Mouse (Mus musculus) urinary bladder, adult 18-20 months (tissue): ENCODE measurements around the gene Mak.
A peak's percentile ranks its signal among the peaks of the same experiment; 100 is the strongest.

ENCODE experiments used
- DNase-seq, 2 experiments: peaks; one replicate each; pipeline ENCODE4 v3.0.0; 2022; ENCODE audit warnings: low spot score in 2 of 2, mixed read lengths in 2 of 2

The Mak gene

DNA sequence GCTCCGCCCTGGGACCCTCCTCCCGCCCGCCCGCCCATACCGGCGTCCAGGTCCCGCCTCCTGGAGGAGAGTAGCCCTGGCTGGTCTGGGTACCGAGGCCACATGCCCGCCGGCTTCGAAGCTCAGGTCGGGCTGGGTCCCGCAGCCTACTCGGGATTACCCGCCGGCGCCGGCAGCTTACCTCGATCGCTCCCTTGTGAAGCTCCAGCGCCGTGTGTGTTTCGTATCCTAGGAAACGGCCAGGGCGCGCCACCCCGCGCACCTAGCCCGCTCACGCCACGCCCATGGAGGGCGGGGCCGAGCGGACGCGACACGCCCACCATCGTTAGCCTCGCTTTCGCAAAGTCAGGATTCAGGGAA is at the start of gene Mak:
TSS of gene Mak (minus strand) at position 286 of the 360 bp plus-strand sequence.
- peak; percentile 32 to 57 for DNase-seq

DNA sequence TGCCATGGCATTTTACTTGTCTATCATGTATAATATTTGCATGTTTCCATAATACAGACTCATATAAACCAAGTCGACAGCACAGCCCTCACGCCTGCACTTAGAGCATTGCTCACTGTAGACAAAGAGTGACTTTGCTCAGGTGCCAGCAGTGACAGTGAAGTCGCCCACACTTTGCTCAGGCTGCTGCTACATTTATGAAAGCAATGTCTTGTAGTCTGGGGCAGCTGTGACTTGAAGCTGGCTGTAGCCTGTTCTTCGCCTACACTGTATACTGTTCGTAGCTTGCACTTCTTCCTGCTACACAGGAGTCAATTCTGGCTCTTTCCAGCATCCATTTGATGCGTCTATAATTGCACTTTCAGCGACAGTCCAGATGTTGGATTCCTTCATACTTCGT is 49.6 kb upstream of the Mak start:
- DNase-seq: no peak

GRCm38 (mm10) chr13:41128326-41128725 is 48.8 kb upstream of the Mak start:
- no peak for DNase-seq

GRCm38 (mm10) chr13:41123666-41124225 is 44.2 kb upstream of the Mak start:
- no peak for DNase-seq

- DNase-seq: no peak
These were observed 39.8 kb upstream of the Mak start for GRCm38 (mm10) chr13:41119152-41119945.

DNA sequence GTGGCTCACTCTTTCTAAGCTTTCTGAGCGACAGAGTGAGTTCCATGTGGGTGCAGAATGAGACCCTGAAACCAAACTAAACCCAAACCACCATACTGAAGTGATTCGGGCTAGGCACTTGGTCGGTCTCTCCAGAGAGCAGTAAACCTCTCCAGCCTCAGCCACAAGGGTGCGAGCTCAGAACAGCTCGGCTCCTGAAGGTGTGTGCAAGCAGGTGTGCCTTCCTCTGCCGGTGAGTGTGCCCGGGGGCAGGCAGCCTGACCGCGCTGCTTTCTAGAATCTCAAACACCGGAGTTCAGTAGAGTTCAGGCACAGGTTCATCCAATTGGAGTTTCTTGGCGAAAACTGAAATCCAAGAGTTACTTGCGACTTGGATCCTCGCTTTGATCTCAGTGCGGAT is 34.4 kb upstream of the Mak start, which contains the start of gene Sycp2l:
TSS of gene Sycp2l (plus strand) at position 368 of the 400 bp plus-strand sequence.
- DNase-seq: no peak

DNA sequence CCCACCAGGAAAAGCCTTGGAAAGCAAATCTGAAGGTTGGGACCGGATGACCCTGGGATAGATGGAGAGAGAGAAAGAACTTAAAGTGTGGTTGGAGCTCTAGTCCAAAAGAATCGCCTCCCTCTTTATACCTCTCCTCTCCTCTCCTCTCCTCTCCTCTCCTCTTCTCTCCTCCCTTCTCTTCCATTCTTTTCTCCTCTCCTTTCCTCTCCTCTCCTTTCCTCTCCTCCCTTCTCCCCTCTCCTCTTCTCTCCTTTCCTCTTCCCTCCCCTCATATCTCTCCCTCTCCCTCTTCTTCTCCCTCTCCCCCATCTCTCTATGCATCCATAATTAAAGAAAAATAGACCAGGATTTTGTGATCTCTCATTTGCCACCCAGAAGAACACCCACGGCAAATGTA is 31.4 kb upstream of the Mak start, which contains the start of gene Gcm2:
TSS of gene Gcm2 (minus strand) at position 101 of the 400 bp plus-strand sequence.
- DNase-seq: no peak

GRCm38 (mm10) chr13:41105541-41105940 is 26.0 kb upstream of the Mak start:
- DNase-seq: no peak

DNA sequence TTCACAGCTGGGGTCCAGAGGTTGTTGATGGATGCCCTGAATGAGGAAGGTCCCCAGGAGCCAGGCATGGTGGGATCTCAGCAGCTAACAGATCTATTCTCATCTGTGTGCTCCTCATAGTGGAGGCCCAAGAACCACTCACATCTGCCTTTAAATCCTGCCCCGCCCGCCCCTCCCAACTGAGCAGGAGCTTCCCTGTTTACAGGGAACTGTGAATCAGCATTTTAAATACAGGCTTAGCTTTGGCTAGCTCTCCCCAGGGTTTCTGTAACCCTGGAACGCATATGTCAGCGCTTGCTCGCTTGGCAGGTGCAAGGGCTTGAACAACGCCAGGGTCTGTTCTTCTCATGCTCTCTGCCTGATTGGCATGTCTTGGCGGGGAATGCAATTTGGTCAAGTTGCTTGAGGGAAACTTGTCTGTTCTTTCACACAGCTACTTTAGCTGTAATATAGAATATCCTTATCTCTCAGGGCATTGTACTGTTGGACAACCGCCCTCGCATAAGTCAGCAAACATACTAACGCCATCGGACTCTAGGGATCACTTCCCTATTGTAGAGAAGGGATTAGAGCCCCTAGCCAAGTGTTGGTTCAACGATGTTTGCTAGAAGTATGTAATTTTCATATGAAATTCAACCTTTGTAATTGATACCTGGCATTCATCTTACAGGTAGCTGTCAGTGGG is 24.5 kb upstream of the Mak start:
- no peak for DNase-seq

DNA sequence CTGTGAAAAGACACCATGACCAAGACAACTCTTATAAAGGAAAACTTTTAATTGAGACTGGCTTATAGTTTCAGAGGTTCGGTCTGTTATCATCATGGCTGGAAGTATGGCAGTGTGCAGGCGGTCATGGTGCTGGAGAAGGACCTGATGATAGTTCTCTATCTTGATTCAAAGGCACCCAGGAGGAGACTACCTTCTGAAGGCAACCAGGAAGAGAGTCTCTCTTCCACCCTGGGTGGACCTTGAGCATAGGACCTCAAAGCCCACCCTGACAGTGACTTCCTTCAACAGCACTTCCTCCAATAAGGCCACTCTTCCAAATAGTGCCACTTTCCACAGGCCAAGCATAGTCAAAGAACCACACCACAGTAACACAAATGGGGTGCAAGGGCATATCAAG is 20.5 kb upstream of the Mak start:
- DNase-seq: no peak

GRCm38 (mm10) chr13:41098325-41098724 is 18.8 kb upstream of the Mak start:
- DNase-seq: no peak

- DNase-seq: no peak
These were observed 18.0 kb upstream of the Mak start for GRCm38 (mm10) chr13:41097324-41098058.

DNA sequence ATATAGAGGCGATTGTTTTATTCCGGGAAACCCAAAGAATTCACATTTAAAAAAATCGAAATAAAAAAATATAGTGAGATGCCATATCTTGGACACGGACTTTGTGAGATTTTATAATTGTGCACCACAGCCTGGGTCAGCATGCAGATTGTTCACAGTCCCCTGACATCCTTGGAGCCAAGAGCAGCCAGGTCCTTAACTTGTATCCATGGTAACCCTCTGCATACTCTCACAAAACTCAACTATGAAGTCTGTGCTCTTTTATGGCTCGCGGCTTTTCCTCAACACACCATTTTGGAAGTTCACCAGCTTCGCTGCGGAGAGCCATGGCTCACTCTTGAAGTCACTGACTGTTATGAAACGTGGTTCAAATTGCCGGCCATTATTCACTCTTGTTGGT is 14.7 kb upstream of the Mak start:
- no peak for DNase-seq

GRCm38 (mm10) chr13:41091271-41091670 is 11.8 kb upstream of the Mak start:
- DNase-seq: no peak

GRCm38 (mm10) chr13:41088746-41089145 is 9.2 kb upstream of the Mak start:
- DNase-seq: no peak

DNA sequence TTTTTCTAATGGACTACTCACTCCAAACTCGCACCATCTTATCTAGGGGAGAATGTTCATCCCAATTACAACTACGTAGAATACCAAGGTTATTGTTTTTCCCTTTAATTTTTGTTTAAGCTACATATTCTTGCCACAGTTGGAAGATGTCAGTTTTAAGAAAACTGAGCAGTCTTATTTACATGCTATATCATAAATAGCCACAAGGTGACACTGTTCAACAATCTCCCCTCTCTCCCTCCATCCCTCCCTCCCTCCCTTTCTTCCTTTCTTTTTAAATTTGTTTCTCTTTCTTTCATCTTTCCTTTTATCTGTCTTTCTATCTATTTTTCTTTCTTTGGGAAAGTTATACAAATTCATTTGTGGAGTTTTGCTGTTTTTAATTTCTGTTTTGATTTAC is 5.6 kb upstream of the Mak start:
- no peak for DNase-seq

DNA sequence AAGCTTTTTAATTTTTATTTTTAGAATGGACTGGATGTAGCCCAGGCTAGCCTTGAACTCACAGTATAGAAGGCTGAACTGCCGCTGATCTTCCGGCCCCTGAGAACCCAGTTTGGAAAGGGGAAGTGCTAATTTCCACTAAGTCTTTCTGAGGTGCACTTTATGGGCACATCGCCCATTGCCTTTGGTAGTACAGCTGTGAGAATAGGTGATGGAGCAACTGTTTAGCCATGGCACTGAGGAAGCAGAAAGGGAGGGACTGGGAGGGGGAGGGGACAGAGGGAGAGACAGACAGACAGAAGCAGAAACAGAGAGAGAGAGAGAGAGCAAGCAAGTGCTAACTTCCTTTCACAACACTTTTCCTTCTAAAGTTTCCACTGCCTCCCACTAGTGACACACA is 5.0 kb upstream of the Mak start:
- DNase-seq: no peak

GRCm38 (mm10) chr13:41080700-41081099 is 1.2 kb upstream of the Mak start:
- DNase-seq: no peak

- no peak for DNase-seq
These were observed 353 bp upstream of the Mak start for GRCm38 (mm10) chr13:41079859-41080258.

DNA sequence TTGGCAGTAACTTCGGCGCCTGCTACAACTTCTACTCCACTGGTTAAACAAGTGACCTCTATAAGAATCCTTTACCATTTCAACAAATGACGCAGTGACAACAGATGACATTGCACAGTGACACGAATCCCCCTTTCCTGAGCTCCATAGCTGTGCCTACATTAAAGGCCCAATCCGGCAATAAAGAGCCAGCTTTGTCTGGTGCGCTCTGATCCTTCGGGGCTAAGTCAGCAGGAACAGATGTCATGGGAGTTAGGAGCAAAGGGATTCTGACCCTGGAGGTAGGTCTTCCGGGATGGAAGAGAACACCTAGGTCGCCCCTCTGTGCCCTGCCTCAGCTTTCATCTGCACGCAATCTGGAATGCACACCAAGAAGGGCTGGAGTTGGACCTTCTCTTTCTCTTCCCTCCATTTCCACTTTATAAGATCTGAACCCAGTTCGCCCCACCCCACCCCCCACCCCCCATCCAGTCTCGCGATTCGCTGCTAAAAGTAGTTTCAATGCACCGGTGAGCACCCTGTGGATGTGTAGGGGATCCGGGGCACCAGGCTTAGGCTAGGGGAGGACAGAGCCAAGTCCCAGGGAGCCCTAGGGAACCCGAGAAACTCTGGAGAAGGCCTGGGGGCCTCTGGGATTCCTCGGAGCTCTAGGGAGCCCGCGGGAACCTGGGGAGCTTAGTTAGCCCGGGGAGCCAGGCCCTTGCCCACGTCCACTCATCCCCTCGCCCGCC is 651 bp downstream of the Mak start:
- DNase-seq: no peak

DNA sequence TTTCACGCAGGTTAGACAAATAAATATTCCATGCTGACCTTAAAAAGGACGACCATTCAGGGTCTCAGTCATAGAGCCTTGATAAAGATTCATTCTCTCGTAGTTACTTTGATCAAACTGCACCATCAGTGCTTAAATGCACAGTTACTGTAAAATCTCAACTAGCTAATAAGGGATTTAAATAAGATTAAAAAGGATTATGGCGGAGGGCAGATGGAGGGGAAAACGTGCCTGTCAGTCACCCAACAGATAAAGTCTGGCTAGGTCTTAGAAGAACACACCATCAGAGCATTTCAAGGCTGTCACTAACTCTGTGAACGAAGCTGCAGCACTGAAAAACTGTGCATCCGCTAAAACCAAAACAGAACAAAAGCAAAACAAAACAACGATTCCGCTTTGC is 1.6 kb downstream of the Mak start:
- no peak for DNase-seq

DNA sequence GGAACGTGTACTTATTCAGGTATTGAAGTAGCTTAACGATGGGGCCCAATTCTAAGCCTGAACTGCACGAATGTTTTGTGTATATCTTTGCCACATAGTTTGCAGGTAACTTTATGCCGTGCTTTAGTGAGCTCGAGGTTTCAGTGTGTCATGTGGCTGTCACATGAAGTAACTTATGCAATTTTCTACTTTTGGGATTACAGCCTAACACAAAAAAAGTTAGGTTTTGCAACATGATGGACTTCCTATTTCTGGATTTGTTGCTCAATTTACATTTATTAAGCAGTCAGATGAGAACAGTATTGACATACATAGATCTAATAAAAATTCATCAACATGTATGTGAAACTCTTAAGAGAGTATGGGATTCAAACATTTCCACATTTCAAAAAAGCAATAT is 5.7 kb downstream of the Mak start:
- DNase-seq: no peak
